Mouse (Mus musculus) layer of hippocampus, postnatal 36 days (tissue): ENCODE data around the gene Tnk2. TPM values are rescaled to one million over a fixed set of nuclear protein-coding genes. Genes with fewer than 3 reads are reported as not detected.

ENCODE experiments used
- DNase-seq, 2 experiments: peaks; one replicate each; pipeline ENCODE4 v3.0.0; 2022
- total RNA-seq, 2 experiments: library from RNA; stranded (reverse); gene quantifications; 2 replicates each; pipeline ENCODE4 v1.2.3; 2021

The Tnk2 gene
- total RNA-seq, 2 experiments from 2014 or later: 189 to 197 TPM

DNA sequence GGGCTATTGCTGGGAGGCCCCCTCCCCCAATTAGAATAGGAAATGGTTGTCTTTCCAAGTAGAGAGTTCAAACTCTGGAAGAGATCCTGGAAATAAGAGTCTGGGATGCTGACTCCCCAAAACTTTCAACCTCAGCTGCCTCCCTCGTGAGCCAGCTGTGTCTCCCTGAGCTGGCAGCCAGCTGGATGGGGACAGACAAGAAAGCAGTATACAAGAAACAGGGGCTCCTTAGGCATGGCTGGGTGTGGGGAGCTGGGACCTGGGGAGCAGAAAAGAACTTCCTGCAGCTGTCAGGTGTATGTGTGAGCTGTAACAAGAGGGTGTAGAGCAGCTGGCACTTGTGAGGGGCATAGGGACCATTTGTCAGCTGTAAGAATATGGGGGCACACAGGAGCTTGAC lies 16.4 kb downstream of the Tnk2 start:
- no peak for DNase-seq

DNA sequence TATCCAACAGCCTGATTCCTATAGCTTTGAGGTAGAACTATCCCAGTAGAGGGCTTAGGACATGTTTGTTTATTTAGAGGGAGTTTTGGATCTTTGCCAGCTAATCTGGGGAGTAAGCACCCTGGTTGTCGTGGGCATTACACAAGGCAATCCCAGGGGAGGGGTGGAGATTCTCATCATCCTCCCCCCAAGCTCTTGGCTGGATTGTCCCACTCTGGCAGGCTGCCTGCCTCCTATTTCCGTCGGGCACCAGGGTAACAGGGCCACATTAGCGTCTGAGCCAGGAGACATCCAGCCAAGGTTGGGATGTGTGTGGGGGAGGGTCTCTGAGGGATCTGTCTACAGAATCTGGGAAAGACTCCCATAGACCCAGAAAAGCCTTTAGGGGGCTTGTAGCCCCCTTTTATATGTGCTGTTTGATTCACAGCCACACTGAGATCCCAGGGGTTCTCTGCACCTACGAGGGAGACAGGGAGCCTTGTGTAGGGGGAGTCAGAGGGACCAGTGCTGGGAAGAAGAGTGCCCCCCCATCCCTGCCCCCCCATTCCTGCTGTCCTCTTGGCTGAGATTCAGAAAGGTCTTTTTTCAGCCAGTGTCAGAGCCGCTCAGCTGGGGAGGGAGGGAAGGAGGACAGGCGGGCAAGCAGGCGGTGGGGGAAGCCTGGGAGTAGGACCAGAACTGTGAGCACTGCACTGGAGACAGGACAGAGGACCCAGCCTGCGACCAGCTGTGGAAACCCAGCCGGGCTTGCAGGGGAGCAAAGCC lies 17.1 kb downstream of the Tnk2 start:
- DNase-seq: peak; percentile 66 to 75

DNA sequence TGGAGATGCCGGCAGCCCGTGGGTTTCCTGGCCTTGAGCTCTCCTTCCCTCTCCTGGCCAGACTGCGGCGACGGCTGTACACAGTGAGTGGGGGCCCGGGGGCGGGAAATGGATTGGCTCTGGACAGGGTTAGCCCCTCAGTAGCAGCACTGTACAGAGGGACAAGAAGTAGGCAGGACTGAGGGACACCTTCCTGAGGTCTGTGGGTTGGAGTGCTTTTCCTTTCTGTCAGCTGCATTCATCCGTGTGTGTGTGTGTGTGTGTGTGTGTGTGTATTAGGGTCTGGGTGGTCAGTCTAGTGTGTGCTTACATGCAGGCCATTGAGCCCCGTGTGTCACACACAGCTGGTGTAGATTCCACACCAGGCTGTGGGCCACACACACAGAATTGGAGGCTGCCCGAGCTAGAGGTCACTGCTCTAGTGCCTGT lies 17.8 kb downstream of the Tnk2 start:
- no peak for DNase-seq

DNA sequence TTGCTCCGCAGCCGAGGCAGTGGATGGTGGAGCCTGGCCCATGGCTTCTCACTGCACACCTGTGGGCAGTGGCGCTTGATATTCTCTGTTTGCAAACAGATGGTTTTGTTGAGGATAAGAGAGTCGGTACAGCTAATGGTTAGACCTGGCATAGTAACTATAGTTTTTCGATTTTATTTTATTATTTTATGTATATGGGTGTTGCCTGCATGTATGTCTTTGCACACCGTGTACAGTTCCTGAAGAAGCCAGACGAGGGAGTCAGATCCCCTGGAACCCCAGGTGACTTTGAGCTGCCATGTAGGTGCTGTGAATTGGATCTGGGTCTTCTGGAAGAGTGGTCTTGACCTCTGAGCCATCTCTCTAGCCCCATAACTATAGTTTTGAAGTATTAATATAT lies 18.7 kb downstream of the Tnk2 start:
- no peak for DNase-seq

DNA sequence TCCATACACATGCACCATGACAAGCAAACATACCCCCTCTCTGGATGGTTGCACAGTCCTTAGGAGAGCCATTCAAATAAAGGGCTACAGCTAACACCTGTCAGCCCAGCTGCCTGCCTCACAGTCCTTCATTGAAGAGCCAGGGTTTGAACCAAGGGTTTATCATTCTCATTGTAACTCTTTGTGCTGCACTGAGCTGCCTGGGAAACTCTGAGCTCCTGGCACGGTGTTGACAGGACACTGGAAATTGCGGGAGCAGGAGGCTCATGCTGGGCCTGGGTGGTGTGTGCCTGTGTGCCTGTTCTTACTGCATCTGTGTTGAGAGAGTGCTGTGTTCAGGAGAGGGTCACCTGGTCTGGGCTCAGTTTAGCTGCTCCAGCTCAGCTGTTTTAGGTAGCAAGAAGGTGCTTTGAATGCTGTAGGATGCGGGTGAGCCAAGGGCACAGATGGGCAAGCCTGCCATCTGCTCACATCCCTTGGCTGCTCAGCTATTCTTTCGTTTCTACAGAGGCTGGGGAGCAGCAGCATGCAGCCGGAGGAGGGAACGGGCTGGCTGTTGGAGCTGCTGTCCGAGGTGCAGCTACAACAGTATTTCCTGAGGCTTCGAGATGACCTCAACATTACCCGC lies 19.7 kb downstream of the Tnk2 start:
- no peak for DNase-seq

DNA sequence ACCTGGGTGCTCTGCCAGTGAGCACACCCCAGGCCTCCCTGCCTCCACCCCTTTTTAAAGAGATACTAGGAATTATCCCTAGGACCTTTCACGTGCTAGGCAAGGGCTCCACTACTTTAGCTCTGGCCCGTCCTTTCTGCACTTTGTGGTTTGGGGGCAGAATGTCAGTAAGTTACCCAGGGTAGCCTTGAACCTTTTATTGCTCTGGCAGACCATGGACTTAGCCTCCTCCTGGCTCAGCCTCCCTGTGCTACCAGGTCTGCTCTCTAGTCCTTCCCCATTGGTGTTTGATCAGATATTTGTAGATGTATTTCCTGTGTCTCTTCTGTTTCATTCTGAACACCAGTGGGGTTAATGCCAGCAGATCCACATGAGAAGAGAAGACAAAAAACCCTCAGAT lies 20.5 kb downstream of the Tnk2 start:
- no peak for DNase-seq

DNA sequence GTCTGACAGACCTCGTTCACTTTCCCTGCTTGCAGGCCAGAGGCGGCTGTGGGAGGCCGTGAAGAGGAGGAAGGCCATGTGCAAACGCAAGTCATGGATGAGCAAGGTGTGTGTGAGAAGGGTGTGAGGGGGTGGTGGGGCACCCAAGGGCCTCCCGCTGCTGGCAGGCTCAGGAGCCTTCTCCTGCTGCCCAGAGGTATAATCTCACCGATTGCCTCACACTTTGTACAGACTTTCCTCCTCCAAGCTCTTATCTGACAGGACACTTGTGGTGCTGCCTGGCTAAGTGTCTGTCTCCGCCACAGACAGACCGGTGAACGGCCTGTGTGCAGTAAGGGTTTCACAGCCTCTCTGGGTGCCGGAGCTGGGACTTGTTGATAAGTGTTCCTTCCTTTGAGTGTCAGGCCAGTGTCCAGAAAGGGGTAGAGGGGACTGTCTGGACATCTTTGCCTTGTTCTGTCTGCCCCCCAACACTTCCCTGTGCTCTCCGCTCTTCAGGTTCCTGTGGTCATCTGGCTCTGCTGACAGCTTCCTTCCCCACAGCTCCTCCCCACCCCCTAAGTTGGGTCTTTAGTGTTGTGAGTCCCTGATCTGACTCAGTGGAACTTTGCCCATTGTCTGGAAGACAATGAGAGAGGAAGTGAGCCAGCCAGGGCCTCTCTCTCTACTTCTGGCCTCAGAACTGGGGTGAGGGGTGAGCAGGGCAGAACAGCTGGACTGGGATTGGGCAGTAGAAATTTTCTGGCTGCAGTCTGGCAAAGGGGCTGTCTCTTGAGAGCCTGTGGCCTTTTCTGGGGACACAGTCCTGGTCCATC lies 22.4 kb downstream of the Tnk2 start:
- DNase-seq: no peak

DNA sequence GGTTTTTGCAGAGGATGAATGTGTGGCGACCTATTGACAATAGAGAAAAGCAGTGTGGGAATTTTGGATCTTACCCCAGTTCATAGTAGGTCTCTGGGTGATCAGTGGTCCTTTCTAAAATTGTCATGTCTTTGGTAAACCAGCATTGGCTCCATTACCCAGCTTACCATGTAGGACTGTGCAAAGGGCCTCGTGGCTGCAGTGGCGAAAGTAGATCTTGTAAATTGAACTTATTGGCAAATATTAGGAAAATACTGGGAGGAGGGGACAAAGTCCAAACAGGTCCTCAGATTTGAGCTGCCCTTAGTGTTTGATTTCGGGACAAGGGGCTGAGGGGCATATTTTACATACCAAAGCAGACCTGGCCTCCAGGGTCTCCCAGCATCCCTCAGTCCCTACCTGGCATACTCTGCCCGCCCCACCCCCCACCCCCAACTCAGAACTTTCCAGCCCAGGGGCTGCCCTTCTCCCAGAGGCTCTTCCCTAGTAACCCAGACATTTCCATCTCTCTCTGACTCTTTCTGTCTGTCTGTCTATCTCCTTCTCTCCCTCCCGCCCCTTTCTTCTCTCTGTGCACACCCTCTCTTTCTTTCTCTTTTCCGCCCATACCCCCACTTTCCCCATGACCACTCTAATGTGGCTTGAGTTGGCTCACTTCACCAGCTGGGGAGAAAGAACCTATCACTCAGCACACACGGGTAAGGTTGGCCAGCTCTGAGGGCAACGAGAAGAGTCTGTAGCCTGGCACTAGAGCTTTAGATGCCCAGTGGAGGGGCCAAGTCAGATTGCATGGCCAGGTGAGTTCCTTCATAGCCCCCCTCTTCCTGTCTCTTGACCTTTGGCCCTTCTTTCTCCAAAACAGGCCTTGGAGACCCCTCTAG lies 23.2 kb downstream of the Tnk2 start:
- no peak for DNase-seq

DNA sequence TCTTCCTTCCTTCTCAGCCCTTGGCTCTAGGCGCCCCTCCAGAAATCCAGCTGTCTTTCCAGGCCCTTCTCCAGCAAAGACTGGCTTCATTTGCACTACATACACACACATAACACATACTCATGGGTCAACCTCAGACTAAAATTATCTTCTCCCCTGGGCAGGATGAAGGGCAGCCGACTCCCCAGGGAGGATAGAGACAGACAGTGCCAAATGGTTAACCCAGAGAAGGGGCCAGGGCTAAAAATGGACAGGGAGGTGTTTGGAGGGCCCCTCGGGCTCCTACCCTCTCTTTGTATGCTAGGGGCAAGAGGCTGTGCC lies 23.8 kb downstream of the Tnk2 start:
- DNase-seq: no peak

DNA sequence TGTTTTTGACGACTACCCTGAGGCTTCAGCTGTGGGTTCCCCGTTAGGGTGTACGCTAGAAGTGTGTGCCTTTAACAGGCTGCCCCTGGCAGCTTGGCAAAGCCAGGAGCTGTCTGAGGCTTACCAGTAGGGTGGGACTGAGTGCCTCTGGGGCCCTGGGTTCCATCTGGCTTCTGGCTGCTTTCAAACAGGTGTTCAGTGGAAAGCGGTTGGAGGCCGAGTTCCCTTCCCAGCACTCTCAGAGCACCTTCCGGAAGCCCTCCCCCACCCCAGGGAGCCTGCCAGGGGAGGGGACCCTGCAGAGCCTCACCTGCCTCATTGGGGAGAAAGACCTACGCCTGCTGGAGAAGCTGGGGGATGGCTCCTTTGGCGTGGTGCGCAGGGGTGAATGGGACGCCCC lies 24.4 kb downstream of the Tnk2 start:
- DNase-seq: no peak

DNA sequence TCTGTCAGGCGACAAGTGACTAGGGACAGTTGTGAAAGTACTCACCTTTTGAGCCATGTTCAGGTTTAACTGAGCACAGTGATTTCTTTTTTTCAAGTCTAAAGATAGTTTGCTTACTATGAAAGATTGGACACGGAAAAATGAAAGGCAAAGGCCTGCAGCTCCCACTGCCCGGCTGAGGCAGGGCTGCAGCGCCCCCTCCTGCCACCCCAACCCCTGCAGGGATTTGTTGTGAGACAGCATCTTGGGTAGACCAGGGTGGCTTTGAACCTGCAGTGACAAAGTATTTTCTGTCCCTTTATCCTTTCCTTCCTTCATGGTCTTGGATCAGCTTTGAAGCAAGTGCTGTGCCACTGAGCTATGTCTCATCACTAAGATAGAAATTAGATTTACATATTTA lies 24.8 kb downstream of the Tnk2 start:
- DNase-seq: no peak

DNA sequence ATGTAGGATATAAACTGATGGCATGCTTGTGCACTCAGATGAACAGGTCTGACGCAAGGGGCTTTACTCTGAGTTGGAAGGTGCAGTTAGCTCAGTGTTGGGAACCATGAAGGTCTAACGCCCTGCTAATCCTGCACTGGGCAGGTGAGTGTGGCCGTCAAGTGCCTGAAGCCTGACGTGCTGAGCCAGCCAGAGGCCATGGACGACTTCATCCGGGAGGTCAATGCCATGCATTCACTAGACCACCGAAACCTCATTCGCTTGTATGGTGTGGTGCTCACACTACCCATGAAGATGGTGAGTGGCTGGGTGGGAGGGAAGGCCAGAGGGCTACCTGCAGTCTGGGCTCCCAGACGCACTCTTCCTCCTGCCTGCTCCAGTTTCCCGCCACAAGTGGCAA lies 25.6 kb downstream of the Tnk2 start:
- DNase-seq: no peak

DNA sequence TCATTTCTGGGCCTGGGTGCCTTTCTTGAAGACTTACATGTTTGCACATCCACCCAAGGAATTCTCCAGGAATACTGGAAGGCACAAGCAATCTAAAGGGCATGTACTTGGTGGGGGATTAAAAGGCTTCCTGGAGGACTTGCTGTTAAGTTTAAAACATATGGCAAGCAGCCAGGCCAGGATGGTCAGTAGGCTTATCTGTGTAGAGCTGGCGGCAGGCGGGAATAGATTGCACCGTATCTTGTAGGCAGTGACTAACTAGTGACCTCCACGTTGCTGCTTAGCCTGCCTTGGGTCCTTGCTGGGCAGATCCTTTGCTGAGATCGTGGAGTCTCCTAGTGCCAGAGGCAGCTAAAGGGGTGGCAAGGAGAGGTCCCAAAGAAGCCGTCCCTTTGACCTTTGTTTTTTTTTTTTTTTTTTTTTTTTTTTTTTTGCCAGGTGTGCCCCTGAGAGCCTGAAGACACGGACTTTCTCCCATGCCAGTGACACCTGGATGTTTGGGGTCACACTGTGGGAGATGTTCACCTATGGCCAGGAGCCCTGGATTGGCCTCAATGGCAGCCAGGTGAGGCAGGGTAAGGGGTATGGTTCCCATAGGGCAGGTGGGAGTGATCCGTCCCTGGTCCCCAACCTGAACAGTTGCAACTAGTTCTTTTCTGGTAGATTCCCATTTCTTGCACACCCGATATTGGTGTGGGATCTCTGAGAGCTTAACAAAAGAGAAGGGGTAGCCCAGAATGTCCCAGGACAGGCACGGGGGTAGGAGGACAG lies 26.9 kb downstream of the Tnk2 start:
- no peak for DNase-seq

DNA sequence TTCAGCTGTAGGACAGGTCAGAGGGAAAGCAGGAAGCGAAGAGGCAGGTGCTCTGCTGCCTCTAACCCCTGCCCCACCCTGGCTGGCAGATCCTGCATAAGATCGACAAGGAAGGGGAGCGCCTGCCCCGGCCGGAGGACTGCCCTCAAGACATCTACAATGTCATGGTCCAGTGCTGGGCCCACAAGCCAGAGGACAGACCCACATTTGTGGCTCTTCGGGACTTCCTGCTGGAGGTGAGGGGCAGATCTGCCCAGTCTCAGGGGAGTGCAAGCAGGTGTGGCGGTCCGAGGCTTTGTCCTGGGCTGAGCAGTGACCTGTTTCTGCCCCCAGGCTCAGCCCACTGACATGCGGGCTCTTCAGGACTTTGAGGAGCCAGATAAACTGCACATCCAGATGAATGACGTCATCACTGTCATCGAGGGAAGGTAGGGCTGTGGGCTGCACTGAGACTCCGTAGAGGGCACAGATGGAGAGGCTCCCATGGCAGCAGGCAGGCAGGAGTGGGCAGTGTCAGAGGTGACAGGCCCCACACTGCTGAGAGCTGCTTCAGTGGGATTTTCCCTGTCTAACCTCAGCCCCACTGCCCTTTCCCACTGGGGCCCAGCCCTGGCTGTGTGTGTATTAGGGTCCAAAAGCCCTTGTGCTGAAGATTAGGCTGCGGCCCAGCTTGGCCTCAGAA lies 27.7 kb downstream of the Tnk2 start:
- DNase-seq: no peak

DNA sequence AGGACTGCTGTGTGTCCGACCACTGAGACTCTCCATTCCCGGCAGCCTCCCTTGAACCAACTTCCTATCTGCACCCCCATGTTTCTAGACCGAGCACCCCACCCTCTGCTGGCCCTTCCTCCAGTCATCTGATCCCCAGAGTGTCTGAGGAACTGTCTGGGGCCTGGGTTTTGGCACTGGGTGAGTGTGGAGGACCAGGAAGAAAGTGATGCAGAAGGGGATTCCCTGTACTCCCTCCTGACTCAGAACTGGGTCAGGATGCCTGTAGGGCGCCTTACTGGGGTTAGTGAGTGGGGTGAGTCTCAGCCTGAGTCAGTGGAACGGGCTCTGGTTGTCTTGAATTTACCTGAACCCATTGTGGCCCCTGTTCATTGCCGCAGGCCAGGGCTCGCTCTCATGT lies 28.6 kb downstream of the Tnk2 start:
- DNase-seq: no peak

DNA sequence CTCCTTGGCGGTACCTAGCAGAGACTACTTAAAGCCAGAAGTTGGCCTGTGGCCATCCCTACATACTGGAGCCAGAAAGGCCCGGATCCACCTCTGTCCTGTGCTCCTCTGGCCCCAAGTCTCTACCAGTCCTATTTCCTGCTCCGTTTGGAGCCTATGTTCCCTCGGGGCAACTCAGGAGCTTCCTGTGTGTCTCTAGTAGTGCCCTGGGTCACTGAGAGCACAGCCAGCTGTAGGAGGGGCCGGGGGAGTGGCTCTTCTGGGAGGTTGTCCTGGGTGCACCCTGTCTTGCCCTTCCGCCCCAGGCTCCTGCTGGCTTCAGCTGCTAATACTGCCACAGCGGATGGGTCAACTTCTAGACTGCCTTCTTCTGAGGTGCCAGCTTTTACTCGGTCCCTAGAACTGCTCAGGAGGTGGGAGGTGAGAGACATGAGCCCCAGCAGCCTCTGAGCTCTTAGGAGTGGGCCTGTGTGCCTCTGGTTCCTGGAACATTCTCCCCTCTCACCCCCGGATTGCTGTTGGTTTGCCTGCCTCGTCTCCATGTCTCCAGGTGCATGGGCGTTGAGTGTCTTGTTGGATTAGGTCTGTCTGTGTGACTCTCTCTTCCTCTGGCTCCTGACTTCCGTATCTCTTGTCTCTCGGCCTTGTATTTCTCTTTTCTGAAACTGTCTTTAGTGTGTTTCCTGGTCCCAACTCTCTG lies 29.3 kb downstream of the Tnk2 start:
- DNase-seq: no peak

DNA sequence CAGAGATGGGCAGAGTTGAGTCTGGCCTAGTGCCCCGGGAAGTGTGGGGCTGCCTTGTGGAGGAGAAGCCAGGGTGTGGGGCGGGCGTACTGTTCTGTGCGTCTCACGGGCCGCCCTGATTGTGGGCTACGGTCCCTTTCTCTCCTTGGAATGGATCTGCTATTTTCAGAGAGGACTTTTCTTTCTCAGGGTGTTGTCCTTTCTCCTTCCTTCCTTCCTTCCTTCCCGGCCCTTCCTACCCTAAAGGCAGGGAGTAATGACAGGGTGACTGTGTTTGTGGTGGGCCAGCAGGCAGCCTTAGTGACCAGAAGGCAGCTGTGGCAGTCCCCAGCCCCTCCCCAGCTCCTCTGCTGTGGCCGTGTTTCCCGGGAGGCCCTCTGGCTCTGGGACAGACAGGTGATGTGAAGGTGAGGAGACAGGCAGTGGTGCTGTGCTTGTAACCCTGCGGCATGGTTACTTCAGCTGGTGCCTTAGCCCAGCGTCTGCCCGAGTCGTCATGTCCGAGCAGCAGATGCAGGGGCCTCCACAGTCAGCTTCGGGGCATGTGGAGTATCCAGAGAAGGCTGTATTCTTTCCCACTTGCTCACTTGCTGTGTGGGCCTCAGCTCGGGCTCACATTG lies 30.6 kb downstream of the Tnk2 start:
- no peak for DNase-seq

DNA sequence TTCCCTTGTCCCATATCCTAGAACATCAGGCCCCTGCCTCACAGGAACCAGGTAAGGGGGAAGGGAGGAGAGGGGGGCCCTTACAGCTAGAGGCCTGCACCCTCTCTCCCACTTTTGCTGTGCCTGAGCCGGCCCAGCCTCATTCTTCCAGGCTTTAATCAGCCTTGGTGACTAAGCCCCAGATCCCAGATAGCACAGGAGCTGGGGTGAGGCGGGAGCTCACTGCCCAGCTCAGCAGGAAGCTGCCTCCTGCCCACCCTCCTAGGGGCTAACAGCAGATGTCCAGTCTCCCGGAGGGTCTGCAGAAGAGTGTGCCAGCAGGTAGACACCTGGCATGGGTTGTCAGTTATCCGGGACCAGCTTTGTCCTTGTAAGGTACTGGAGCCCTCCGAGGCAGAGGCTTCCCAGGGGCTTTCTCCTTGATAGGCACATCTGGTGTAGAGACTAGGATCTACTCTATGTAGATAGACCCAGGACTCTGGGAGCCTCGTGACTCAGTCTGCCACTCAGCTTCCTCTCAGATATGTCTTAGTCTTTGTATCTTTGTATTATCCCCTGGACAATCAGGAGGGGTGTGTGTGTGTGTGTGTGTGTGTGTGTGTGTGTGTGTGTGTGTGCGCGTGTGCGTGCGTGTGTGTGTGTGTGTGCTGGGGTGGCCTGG lies 33.5 kb downstream of the Tnk2 start:
- DNase-seq: no peak

DNA sequence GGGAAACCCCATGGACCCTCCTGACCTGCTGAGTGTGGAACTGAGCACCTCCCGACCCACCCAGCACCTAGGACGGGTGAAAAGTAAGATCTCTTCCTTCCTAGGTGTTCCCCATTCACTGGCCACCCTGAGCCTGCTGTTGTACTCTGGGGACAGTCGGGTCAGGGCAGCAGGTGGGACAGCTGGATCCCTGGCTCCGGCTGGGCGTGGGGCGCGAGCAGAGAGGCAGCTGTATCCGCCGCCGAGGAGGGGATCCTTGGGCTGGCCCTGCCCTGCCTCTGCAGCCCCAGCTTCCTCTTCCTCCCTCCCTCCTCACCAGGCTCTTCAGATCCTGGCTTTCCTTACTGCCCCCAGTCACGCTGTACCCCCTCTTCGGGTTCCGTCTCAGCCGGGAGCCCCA lies 34.2 kb downstream of the Tnk2 start:
- no peak for DNase-seq

DNA sequence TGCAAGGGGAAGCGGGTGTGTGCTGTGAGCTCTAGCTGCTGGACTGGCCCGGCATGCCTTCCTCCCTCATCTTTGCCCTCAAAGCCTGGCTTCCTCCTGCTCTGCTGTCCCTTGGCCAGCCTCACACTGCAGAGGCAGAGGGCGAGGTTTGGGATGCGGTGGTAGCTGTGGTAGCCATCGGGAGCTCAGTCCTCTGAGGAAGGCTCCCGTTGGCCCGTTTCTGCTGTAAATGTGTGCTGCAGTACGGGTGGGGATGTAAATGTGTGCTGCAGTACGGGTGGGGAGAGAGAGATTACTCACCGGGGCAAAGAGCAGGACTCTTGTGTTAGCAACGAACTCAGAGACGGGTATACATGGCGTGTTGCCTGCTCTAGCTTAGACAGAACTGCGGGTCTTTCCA lies 35.1 kb downstream of the Tnk2 start:
- DNase-seq: no peak
